Mouse (Mus musculus) testis, adult 2 months (tissue): ENCODE measurements at regions not wholly inside any gene's neighbourhood (a gene's known extent, or its start where the extent isn't known, plus 50 kb on each side); places are given as distances from the start of the nearest gene placed in this dataset.

Experiments used
- CTCF ChIP-seq: fragments of 200-500 bp; IDR thresholded peaks from 2 replicates; pipeline ENCODE4 v1.5.1; 2012; ENCODE audit warnings: low read depth, mild to moderate bottlenecking, inconsistent platforms, low read length, moderate library complexity; ENCODE audit not compliant: control insufficient read depth, insufficient read depth, insufficient replicate concordance
- POLR2A ChIP-seq: fragments of 200-500 bp; IDR thresholded peaks from 2 replicates; pipeline ENCODE4 v1.6.1; 2012; ENCODE audit warnings: low read depth, mild to moderate bottlenecking, inconsistent platforms, low read length, moderate library complexity; ENCODE audit not compliant: control insufficient read depth

- TF ChIP-seq CTCF (no peak), POLR2A (no peak)
Observed at GRCm38 (mm10) chr15:42928331-42928730, 2794.2 kb downstream of the 9330182O14Rik start.
